Mouse (Mus musculus) lung, postnatal 0 days (tissue): ENCODE data around the gene Gm26741. TPM values are rescaled to one million over a fixed set of nuclear protein-coding genes. Genes with fewer than 3 reads are reported as not detected.

Experiments used
- ATAC-seq: fragments of 200-750 bp; cut with Nextera tagmentation; 2 replicates; pipeline ENCODE4 v1.8.0; 2017; ENCODE audit warnings: moderate library complexity
- DNase-seq: peaks from one replicate; pipeline ENCODE4 v3.0.0-alpha.2; 2016; ENCODE audit warnings: low spot score
- H3K27ac ChIP-seq: fragments of 300-500 bp; sonication (generic); 2 replicates; pipeline ENCODE4 v1.5.1; 2014; ENCODE audit warnings: antibody characterized with exemption, mild to moderate bottlenecking, low read length, mixed read lengths
- H3K27me3 ChIP-seq: fragments of 300-500 bp; sonication (generic); replicated peaks from 2 replicates; pipeline ENCODE4 v1.6.1; 2014; ENCODE audit warnings: low read length, mixed read lengths; ENCODE audit not compliant: insufficient read depth
- H3K36me3 ChIP-seq: fragments of 300-500 bp; sonication (generic); 2 replicates; pipeline ENCODE4 v1.6.1; 2014; ENCODE audit warnings: low read length, mixed read lengths; ENCODE audit not compliant: insufficient read depth
- H3K4me1 ChIP-seq: fragments of 300-500 bp; sonication (generic); 2 replicates; pipeline ENCODE4 v1.6.1; 2014; ENCODE audit warnings: antibody characterized with exemption, low read depth, low read length, mixed read lengths; ENCODE audit not compliant: insufficient read depth
- H3K4me2 ChIP-seq: fragments of 300-500 bp; sonication (generic); replicated peaks from 2 replicates; pipeline ENCODE4 v1.6.1; 2014; ENCODE audit warnings: low read depth, mild to moderate bottlenecking, low read length, moderate library complexity, mixed read lengths
- H3K4me3 ChIP-seq: fragments of 300-500 bp; sonication (generic); 2 replicates; pipeline ENCODE4 v1.5.1; 2014; ENCODE audit warnings: low read depth, low read length
- H3K9ac ChIP-seq: fragments of 300-500 bp; sonication (generic); replicated peaks from 2 replicates; pipeline ENCODE4 v1.6.1; 2014; ENCODE audit warnings: low read depth, mild to moderate bottlenecking
- H3K9me3 ChIP-seq: fragments of 300-500 bp; sonication (generic); 2 replicates; pipeline ENCODE4 v1.6.1; 2016; ENCODE audit warnings: low read length, mixed read lengths
- CTCF ChIP-seq: IDR thresholded peaks from 2 replicates; pipeline ENCODE4 v1.5.1; 2016; ENCODE audit warnings: antibody characterized with exemption, mild to moderate bottlenecking
- EP300 ChIP-seq: IDR thresholded peaks from 2 replicates; pipeline ENCODE4 v1.6.1; 2016; ENCODE audit warnings: antibody characterized with exemption, mild to moderate bottlenecking, control low read depth
- WGBS: fragments of 180-500 bp; shearing (Covaris S2); extraction: QIAGEN DNeasy Blood & Tissue Kit; methylation state at CpG from one replicate; pipeline ENCODE4 v1.1.7; 2014; 5-methylcytosine and 5-hydroxymethylcytosine counted together
- polyA plus RNA-seq: library from polyadenylated mRNA; unstranded; fragments of >200 nt; fragmentation: Nextera tagmentation; extraction: Ambion mirVana; gene quantifications from 2 replicates; pipeline ENCODE4 v1.2.1, GENCODE M21; 2015

Gm26741 gene
- polyA plus RNA-seq, 1 experiment from 2014 or later: not detected

DNA sequence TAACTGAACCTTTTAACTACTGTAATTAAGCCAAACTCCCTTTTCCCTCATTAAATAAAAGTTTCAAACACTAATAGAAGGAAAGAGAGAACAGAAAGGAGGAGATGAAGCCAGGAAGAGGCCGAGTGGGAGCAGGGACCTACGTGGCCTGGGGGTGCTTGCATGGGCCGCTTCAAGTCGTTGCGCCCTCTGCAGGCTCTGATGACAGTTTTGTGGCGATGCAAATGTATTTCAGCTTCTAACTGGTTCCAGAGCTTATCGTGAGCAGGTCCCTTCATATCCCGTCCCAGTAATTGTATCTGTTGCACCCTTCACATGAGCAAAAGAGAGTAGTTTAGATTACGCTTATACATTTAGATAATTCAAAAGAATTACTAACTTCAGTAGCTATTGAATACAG, 5.4 kb upstream of the Gm26741 start:
- Histone ChIP-seq H3K36me3 (peaks cover 14% of the 10 kb centered on the region), H3K27ac (no peak overlapping the region), H3K9ac (no peak overlapping the region), H3K9me3 (no peaks in the 10 kb centered on the region), H3K4me3 (no peak overlapping the region), H3K4me1 (no peaks in the 10 kb centered on the region), H3K4me2 (no peak overlapping the region), H3K27me3 (no peaks in the 10 kb centered on the region)
- WGBS: 80% methylated on average over 9 of the region's 9 CpGs
- TF ChIP-seq CTCF (peak; percentile 37), EP300 (no peak)
- DNase-seq (no peak), ATAC-seq (no peak)

DNA sequence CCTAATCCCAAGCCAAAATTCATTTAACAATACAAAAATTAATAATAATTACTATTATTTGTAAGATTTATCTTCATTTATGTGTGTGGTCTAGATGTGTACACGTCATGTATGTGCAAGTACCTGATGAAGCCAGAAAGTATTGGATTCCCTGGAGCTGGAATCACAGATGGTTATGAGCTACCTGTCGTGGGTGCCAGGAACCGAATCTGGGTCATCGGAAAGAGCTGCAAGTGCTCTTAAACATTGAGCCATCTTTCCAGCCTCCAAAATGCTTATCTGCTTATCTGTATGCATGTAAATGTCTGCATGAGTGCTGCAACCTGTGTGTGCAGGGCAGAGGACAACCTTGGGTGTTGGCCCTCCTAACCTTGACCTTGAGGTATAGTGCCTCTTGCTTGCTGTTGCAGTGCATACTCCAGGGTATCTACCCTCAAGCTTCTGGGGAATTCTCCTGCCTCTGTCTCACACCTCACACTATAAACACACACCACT, 1.7 kb downstream of the Gm26741 start:
- no peak for TF ChIP-seq CTCF
- H3K4me2 ChIP-seq: no peak overlapping the region
- 95% methylated on average over 4 of the region's 4 CpGs for WGBS
- H3K4me3 ChIP-seq: no peak overlapping the region
- no peaks in the 10 kb centered on the region for H3K9me3 ChIP-seq
- no peaks in the 10 kb centered on the region for H3K27me3 ChIP-seq
- no peak overlapping the region for H3K27ac ChIP-seq
- H3K4me1 ChIP-seq: no peaks in the 10 kb centered on the region
- H3K36me3 ChIP-seq: 0 out of 2 replicates have a peak, but pooled peaks cover 2% of the 10 kb centered on the region
- H3K9ac ChIP-seq: no peak overlapping the region
- ATAC-seq (no peak), DNase-seq (no peak)

DNA sequence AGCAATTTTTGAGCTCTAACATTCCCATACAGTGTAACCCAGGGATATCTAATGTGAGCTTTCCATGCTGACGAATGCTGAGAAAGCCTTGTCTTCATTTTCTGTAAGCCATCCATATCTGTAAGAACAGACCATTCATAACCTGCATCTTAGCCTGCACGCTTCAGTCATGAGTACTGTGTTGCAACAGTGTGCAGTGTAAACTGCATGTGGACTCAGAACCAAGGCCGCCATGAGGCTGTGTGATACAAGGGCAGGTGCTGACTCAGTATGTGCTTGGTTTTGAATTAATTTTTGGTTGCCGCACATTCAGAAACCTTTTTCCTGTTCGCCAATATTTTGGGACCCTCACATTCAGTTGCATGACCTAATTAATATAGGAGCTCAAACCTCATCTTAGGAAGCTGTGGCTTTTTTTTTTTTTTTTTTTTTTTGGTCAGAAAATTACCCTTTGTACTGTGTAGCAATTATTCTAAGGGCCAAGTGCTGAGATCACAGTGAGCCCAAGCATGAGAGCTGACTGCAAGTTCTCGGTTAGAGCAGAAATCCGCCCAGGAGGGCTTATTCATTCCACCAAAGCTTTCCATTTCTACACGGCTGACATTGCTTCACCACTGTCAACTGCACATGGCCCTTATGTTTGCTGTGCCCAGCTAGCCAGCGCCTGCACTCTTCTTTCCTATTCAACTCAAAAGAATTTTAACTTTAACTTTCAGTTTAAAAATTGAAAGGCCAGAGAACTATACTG, 2.5 kb downstream of the Gm26741 start:
- no peak overlapping the region for H3K9ac ChIP-seq
- H3K36me3 ChIP-seq: no peaks in the 10 kb centered on the region
- no peaks in the 10 kb centered on the region for H3K4me1 ChIP-seq
- H3K4me3 ChIP-seq: no peak overlapping the region
- no peaks in the 10 kb centered on the region for H3K27me3 ChIP-seq
- no peak overlapping the region for H3K4me2 ChIP-seq
- ATAC-seq (no peak), DNase-seq (no peak)
- no peak overlapping the region for H3K27ac ChIP-seq
- no peaks in the 10 kb centered on the region for H3K9me3 ChIP-seq
- WGBS: 87% methylated on average over 9 of the region's 9 CpGs
- TF ChIP-seq CTCF (no peak), EP300 (no peak)

DNA sequence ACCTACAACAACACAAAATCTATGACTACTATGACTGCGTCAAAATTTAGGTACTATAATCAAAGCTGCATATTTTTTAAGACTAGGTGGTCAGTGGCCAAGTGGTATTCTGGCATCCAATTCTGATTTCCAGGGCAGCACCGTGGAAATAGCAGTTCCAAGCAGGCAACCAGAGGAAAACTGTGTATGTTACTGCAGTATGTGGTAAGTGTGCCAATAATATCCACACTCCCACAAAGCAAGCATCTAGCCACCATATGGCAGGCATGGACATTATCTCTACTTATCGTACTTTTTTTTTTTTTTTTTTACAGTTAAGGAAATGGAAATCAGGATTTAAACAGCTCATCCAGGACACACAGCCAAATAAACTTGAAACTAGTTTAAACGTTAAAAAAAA, 9.8 kb downstream of the Gm26741 start:
- Histone ChIP-seq H3K9ac (no peak overlapping the region), H3K4me3 (no peak overlapping the region), H3K4me2 (no peak overlapping the region), H3K27ac (no peak overlapping the region), H3K4me1 (no peaks in the 10 kb centered on the region), H3K36me3 (no peaks in the 10 kb centered on the region), H3K9me3 (no peaks in the 10 kb centered on the region), H3K27me3 (no peaks in the 10 kb centered on the region)
- 78% methylated on average over 4 of the region's 4 CpGs for WGBS
- TF ChIP-seq CTCF (no peak), EP300 (no peak)
- DNase-seq (no peak), ATAC-seq (no peak)

DNA sequence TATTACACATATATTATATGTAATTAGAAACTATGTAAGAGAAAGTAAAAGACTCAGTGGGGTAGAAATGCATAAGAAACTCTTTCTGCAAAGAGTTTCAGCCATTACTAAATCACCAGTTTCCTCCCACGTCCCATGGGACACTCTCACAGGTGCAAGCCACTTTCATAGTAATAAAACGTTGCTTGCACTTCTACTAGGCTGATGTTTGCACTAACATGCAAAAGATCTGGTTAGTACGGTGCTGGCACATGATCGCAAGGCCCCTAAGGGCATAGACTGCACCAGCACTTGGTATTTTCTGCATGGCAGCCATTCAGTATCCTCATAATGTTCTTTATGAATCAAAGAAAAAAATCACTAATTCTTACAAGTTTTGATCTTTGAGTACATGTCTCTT, 15.3 kb downstream of the Gm26741 start:
- 73% methylated on average over 4 of the region's 4 CpGs for WGBS
- no peak overlapping the region for H3K27ac ChIP-seq
- H3K27me3 ChIP-seq: no peaks in the 10 kb centered on the region
- DNase-seq: no peak
- ATAC-seq: no peak
- H3K9me3 ChIP-seq: no peaks in the 10 kb centered on the region
- H3K4me2 ChIP-seq: no peak overlapping the region
- no peaks in the 10 kb centered on the region for H3K4me1 ChIP-seq
- no peak overlapping the region for H3K9ac ChIP-seq
- TF ChIP-seq CTCF (no peak), EP300 (no peak)
- H3K4me3 ChIP-seq: no peak overlapping the region
- no peaks in the 10 kb centered on the region for H3K36me3 ChIP-seq

DNA sequence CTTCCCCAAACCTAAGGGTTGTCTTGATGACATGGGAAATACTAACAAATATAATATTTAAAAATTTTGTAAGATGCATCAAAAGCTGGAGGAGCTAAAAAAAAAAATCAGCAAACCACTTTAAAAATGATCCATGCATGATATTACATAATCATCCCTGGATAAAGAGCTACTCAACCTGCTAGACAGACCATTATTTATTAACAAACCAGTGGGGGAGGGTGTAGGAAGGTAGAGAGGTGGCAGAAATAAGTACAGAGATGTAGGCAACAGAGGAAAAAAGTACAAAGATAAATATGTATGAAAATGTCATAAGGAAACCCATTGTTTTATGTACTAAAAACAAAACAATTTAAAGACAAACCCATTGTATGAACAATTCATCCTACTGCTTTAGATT, 16.1 kb downstream of the Gm26741 start:
- H3K9ac ChIP-seq: no peak overlapping the region
- no peaks in the 10 kb centered on the region for H3K9me3 ChIP-seq
- no peak overlapping the region for H3K4me3 ChIP-seq
- H3K27me3 ChIP-seq: no peaks in the 10 kb centered on the region
- H3K4me1 ChIP-seq: no peaks in the 10 kb centered on the region
- no peak for DNase-seq
- ATAC-seq: no peak
- H3K36me3 ChIP-seq: no peaks in the 10 kb centered on the region
- no peak for TF ChIP-seq CTCF
- TF ChIP-seq EP300: no peak
- H3K27ac ChIP-seq: no peak overlapping the region
- no peak overlapping the region for H3K4me2 ChIP-seq

DNA sequence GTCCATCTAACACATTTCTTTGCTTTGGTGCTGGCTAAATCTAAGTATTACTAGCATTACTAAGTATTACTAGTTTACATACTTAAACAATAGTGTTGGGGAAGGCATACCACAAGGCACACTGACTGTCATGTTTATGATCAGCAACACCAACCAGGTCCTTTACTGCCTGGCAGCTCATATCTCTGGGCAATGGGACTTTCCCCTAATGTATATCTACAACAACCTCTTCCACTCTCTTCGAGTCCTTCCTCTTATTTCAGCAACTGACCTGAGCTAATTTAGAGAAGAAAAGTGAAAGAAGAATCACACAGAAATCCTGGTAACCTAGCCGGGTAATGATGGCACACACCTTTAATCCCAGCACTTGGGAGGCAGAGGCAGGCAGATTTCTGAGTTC, 17.9 kb downstream of the Gm26741 start:
- Histone ChIP-seq H3K36me3 (no peaks in the 10 kb centered on the region), H3K27me3 (no peaks in the 10 kb centered on the region), H3K27ac (no peak overlapping the region), H3K9ac (no peak overlapping the region), H3K4me3 (no peak overlapping the region), H3K4me2 (no peak overlapping the region), H3K4me1 (no peaks in the 10 kb centered on the region), H3K9me3 (no peaks in the 10 kb centered on the region)
- no peak for DNase-seq
- TF ChIP-seq CTCF (no peak), EP300 (no peak)
- ATAC-seq: no peak
- 85% methylated on average over 2 of the region's 2 CpGs for WGBS
